Mouse (Mus musculus): Measurements from ENCODE around the gene Prkce. TPM values are rescaled to one million over a fixed set of nuclear protein-coding genes. Genes with fewer than 3 reads are reported as not detected.

The Prkce gene
- polyA plus RNA-seq, 1 experiment from 2014 or later, result 5.5 TPM

DNA sequence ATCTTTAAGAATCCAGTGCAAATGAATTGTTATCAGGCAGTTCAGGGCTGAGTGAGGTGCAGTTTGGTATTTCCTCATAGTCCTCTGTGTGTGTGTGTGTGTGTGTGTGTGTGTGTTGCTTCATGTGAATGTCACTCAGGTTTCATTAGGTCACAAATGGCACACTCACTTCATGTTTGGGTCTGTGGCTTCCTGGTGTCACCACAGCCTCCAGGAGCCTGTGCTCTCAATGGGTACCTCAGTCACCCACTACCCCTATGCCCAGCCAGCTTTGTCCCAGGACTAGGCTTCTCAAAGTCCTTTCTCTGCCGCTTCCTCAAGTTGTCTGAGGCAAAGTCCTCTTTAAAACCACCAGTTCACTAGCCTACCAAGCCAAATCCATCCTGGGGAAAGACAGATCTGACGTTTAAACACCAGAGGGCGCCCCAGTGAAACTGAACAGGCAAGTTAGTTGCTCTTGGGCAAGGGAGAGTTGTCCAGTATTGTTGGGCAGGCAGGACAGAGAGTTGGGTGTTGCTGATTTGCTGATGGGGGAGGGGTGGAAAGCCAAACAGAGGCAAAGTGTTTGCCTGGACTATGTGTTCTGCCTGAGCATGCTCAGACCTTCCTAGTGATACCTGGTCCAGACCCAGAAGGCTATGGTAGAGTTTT lies 316.6 kb downstream of the Prkce start:
- H3K9ac ChIP-seq (replicated peaks; ENCODE audit: low read length), result no peak overlapping the region
- no peaks in the 10 kb centered on the region for H3K27me3 ChIP-seq (ENCODE audit: insufficient read depth, low read length)
- H3K4me3 ChIP-seq (ENCODE audit: low read length), result no peak overlapping the region
- H3K4me1 ChIP-seq (ENCODE audit: insufficient read depth, low read length), result no peaks in the 10 kb centered on the region
- 5% methylated on average over 3 of the region's 3 CpGs for WGBS
- no peak overlapping the region for H3K27ac ChIP-seq (ENCODE audit: low read length)
- H3K4me2 ChIP-seq (replicated peaks; ENCODE audit: low read depth, low read length), result no peak overlapping the region
- peak; percentile 54; the same call in 1 of the 2 replicates for ATAC-seq (ENCODE audit: low FRiP score, low TSS enrichment)
- no peaks in the 10 kb centered on the region for H3K36me3 ChIP-seq (ENCODE audit: insufficient read depth, low read length)
- H3K9me3 ChIP-seq (ENCODE audit: low read length), result no peaks in the 10 kb centered on the region

DNA sequence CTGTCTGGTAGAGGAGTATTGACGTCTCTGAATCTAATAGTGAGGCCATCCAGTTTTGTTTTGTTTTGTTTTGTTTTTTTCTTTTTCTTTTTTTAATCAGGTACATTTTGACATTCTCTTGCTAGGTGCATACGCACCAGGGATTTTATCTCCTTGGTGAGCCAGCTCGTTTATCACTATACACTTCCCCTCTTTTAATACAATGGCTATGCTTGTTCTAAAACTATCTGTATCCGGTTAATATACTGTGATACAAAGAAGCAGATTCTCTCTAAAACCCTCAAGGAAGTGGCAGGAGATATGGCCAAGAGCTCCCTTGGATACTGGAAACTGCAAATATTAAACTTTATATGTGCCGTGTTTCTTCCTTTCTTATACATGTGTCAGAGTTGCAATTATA lies 319.1 kb downstream of the Prkce start:
- WGBS, result 86% methylated on average over 5 of the region's 5 CpGs
- Histone ChIP-seq H3K4me2 (replicated peaks; ENCODE audit: low read depth, low read length) (no peak overlapping the region), H3K4me1 (ENCODE audit: insufficient read depth, low read length) (no peaks in the 10 kb centered on the region), H3K27ac (ENCODE audit: low read length) (no peak overlapping the region), H3K9ac (replicated peaks; ENCODE audit: low read length) (no peak overlapping the region), H3K36me3 (ENCODE audit: insufficient read depth, low read length) (no peaks in the 10 kb centered on the region), H3K27me3 (ENCODE audit: insufficient read depth, low read length) (no peaks in the 10 kb centered on the region), H3K4me3 (ENCODE audit: low read length) (no peak overlapping the region), H3K9me3 (ENCODE audit: low read length) (no peaks in the 10 kb centered on the region)
- ATAC-seq (ENCODE audit: low FRiP score, low TSS enrichment), result no peak

DNA sequence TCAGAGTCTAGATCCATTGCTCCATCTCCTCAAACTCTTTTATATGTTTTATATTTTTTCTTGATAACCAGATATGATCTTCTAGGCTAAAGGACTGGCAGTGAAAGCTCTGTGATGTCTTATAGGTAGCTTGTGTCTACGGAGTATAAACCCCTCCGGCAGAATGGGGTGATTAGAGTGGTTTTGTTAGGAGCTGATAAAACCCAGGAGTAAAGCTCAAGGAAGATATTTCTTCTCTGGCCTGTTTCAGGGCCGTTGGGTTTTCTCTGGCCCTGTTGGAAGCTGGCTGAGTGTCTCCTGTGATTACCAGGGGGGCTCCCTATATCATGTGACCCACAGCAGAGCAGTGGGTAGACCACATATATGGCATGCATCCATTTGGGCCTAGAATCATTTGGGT lies 319.9 kb downstream of the Prkce start:
- Histone ChIP-seq H3K4me2 (replicated peaks; ENCODE audit: low read depth, low read length) (no peak overlapping the region), H3K27ac (ENCODE audit: low read length) (no peak overlapping the region), H3K4me3 (ENCODE audit: low read length) (no peak overlapping the region), H3K9me3 (ENCODE audit: low read length) (no peaks in the 10 kb centered on the region), H3K36me3 (ENCODE audit: insufficient read depth, low read length) (no peaks in the 10 kb centered on the region), H3K27me3 (ENCODE audit: insufficient read depth, low read length) (no peaks in the 10 kb centered on the region), H3K9ac (replicated peaks; ENCODE audit: low read length) (no peak overlapping the region), H3K4me1 (ENCODE audit: insufficient read depth, low read length) (no peaks in the 10 kb centered on the region)
- 83% methylated on average over 3 of the region's 3 CpGs for WGBS
- no peak for ATAC-seq (ENCODE audit: low FRiP score, low TSS enrichment)

DNA sequence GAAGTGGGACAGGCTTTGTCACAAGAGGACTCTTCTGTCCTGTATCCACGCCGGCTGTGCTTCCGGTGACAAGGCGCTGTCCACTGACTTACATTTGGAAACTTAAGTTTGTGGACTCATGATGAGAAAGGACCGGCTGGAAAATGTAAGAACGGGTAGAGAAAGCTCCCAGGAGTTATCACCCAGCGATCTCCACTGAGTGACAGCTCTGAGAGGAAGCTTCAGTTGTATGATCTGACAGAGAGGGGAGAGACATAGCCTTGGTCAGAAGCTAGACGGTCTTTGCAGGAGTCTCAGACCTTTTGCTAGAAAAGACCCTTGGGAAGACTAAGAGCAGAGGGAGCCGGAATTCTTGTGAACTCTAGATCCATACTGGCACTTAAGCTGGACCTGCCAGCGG lies 322.2 kb downstream of the Prkce start:
- H3K27ac ChIP-seq (ENCODE audit: low read length), result no peak overlapping the region
- no peaks in the 10 kb centered on the region for H3K27me3 ChIP-seq (ENCODE audit: insufficient read depth, low read length)
- WGBS, result 89% methylated on average over 10 of the region's 10 CpGs
- no peak overlapping the region for H3K4me3 ChIP-seq (ENCODE audit: low read length)
- no peaks in the 10 kb centered on the region for H3K36me3 ChIP-seq (ENCODE audit: insufficient read depth, low read length)
- ATAC-seq (ENCODE audit: low FRiP score, low TSS enrichment), result no peak
- no peaks in the 10 kb centered on the region for H3K4me1 ChIP-seq (ENCODE audit: insufficient read depth, low read length)
- H3K4me2 ChIP-seq (replicated peaks; ENCODE audit: low read depth, low read length), result no peak overlapping the region
- no peaks in the 10 kb centered on the region for H3K9me3 ChIP-seq (ENCODE audit: low read length)
- H3K9ac ChIP-seq (replicated peaks; ENCODE audit: low read length), result no peak overlapping the region

DNA sequence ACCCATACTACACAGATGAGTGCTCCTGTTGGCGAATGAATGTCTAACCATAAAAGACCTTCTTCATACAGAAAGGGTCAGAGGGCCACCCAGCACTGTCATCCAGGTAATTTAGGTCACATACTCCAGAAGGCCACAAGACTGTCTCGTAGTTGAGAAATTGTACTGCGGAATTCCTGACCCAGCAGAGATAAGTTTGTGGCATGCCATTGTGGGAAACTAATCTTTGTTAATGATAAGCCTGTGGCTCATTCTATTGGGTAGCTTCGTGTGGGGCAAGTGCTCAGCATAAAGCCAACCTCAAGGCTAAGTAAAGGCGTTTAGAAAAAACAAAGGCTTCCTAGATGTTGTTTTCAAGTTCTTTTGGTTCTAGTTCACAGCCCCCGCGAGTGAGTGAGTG lies 324.8 kb downstream of the Prkce start:
- 79% methylated on average over 7 of the region's 7 CpGs for WGBS
- H3K27ac ChIP-seq (ENCODE audit: low read length), result no peak overlapping the region
- no peak for ATAC-seq (ENCODE audit: low FRiP score, low TSS enrichment)
- no peak overlapping the region for H3K9ac ChIP-seq (replicated peaks; ENCODE audit: low read length)
- H3K36me3 ChIP-seq (ENCODE audit: insufficient read depth, low read length), result no peaks in the 10 kb centered on the region
- H3K4me3 ChIP-seq (ENCODE audit: low read length), result no peak overlapping the region
- H3K4me1 ChIP-seq (ENCODE audit: insufficient read depth, low read length), result no peaks in the 10 kb centered on the region
- H3K4me2 ChIP-seq (replicated peaks; ENCODE audit: low read depth, low read length), result no peak overlapping the region
- no peaks in the 10 kb centered on the region for H3K9me3 ChIP-seq (ENCODE audit: low read length)
- H3K27me3 ChIP-seq (ENCODE audit: insufficient read depth, low read length), result no peaks in the 10 kb centered on the region

DNA sequence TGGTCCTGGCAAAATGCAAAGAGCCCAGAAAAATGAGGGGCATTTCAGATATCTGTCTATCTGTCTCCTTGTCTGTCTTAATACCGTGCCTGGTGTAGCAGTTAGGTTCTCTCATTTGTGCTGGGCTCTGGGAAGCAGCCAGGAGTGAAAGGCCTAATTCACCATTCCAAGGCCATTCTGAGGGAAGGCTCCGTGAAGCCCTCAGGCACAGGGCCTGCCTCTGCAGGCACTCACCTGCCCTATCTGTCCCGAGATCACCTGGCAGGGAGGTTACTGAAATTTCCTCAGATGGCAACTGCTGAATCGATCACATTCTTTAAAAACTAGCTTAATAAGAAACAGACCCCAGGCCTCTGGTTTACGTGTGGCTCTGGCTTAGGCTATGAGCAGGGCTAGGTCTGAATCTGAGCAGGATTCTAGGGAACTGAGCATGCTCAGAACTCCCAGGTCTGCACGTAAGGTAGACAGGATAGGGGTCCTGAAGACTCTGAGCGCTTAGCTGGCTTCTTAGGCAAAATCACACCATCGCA lies 326.4 kb downstream of the Prkce start:
- peak; percentile 75; the same call in 1 of the 2 replicates for ATAC-seq (ENCODE audit: low FRiP score, low TSS enrichment)
- H3K4me3 ChIP-seq (ENCODE audit: low read length), result no peak overlapping the region
- no peak overlapping the region for H3K4me2 ChIP-seq (replicated peaks; ENCODE audit: low read depth, low read length)
- no peak overlapping the region for H3K9ac ChIP-seq (replicated peaks; ENCODE audit: low read length)
- H3K27me3 ChIP-seq (ENCODE audit: insufficient read depth, low read length), result no peaks in the 10 kb centered on the region
- H3K27ac ChIP-seq (ENCODE audit: low read length), result peak overlapping the region; percentile 36; the same call in 1 of the 2 replicates
- H3K4me1 ChIP-seq (ENCODE audit: insufficient read depth, low read length), result peaks cover 2% of the 10 kb centered on the region
- H3K36me3 ChIP-seq (ENCODE audit: insufficient read depth, low read length), result no peaks in the 10 kb centered on the region
- no peaks in the 10 kb centered on the region for H3K9me3 ChIP-seq (ENCODE audit: low read length)
- WGBS, result 74% methylated on average over 8 of the region's 8 CpGs

DNA sequence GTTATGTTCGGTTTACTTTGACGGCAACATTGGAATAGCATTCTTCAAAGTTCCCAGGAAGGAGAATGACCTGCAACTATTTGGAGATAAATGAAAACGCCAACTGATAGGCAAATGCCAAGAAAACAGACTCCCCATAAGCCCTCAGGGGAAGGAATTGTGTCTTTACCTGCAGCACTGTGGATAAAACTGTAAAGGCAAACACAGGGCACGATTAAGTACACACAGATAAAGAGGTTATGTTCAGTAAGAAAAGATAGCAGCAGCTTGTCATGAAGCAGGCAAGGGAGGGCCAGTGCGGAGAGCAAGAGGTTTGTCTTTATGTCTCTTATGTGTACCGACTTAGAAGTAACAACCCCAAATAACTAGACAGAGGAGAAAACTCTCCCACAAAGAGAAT lies 326.9 kb downstream of the Prkce start:
- Histone ChIP-seq H3K9ac (replicated peaks; ENCODE audit: low read length) (no peak overlapping the region), H3K4me2 (replicated peaks; ENCODE audit: low read depth, low read length) (no peak overlapping the region), H3K4me3 (ENCODE audit: low read length) (no peak overlapping the region), H3K27ac (ENCODE audit: low read length) (peak overlapping the region; percentile 36; the same call in 1 of the 2 replicates), H3K36me3 (ENCODE audit: insufficient read depth, low read length) (no peaks in the 10 kb centered on the region), H3K27me3 (ENCODE audit: insufficient read depth, low read length) (no peaks in the 10 kb centered on the region), H3K9me3 (ENCODE audit: low read length) (no peaks in the 10 kb centered on the region), H3K4me1 (ENCODE audit: insufficient read depth, low read length) (peaks cover 8% of the 10 kb centered on the region)
- WGBS, result 68% methylated on average over 6 of the region's 6 CpGs
- ATAC-seq (ENCODE audit: low FRiP score, low TSS enrichment), result no peak

DNA sequence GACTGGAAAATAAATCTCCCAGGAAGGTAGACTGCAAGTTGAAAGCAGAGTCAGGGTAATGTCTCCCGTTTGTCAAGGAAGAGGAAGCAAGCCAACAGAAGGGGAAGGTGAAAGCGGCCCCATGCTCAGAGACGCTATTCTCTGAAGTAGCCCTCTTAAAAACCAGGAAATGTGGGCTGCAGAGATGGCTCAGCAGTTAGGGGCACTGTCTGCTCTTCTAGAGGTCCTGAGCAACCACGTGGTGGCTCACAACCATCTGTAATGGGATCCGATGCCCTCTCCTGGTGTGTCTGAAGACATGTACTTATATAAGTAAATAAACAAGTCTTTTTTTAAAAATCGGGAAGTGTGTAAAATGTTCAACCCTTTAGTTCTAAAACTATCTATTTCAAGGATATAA lies 327.3 kb downstream of the Prkce start:
- no peaks in the 10 kb centered on the region for H3K27me3 ChIP-seq (ENCODE audit: insufficient read depth, low read length)
- H3K36me3 ChIP-seq (ENCODE audit: insufficient read depth, low read length), result no peaks in the 10 kb centered on the region
- H3K4me2 ChIP-seq (replicated peaks; ENCODE audit: low read depth, low read length), result no peak overlapping the region
- H3K27ac ChIP-seq (ENCODE audit: low read length), result no peak overlapping the region; the same call in 1 of the 2 replicates
- no peak for ATAC-seq (ENCODE audit: low FRiP score, low TSS enrichment)
- H3K4me1 ChIP-seq (ENCODE audit: insufficient read depth, low read length), result peaks cover 12% of the 10 kb centered on the region
- no peaks in the 10 kb centered on the region for H3K9me3 ChIP-seq (ENCODE audit: low read length)
- no peak overlapping the region for H3K4me3 ChIP-seq (ENCODE audit: low read length)
- WGBS, result 56% methylated on average over 6 of the region's 6 CpGs
- no peak overlapping the region for H3K9ac ChIP-seq (replicated peaks; ENCODE audit: low read length)

DNA sequence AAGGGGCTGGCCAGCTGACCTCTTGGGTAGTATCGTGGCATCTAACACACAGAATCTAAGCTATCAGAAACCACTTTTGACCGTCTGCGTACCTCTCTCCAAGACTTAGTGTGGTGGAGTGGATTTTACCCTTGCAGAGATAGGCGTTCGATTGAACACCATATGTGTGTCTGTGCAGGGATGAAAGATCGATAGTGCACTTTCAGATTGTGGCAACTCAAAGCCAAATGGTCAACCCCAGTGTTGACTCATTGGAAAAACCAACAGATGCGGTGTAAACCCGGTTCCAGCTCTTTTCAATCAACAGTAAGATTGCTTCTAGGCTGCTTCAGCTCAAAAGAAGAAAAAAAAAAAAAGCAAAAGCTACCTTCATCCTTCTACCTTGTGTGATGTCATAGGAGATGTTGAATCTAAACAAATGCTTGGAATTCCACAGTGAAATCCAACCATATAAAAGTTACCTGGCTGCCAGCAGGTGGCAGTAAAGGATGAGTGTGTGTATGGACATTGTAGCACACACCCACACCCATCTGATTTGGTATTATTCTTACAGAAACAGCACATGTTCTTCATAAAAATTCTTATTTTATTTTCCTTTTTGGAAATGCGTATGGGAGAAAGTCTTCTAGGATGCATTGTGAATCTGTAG lies 328.7 kb downstream of the Prkce start:
- Histone ChIP-seq H3K36me3 (ENCODE audit: insufficient read depth, low read length) (no peaks in the 10 kb centered on the region), H3K27ac (ENCODE audit: low read length) (no peak overlapping the region), H3K27me3 (ENCODE audit: insufficient read depth, low read length) (no peaks in the 10 kb centered on the region), H3K9me3 (ENCODE audit: low read length) (no peaks in the 10 kb centered on the region), H3K9ac (replicated peaks; ENCODE audit: low read length) (no peak overlapping the region), H3K4me3 (ENCODE audit: low read length) (no peak overlapping the region), H3K4me1 (ENCODE audit: insufficient read depth, low read length) (peaks cover 18% of the 10 kb centered on the region), H3K4me2 (replicated peaks; ENCODE audit: low read depth, low read length) (no peak overlapping the region)
- peak; percentile 43 for ATAC-seq (ENCODE audit: low FRiP score, low TSS enrichment)
- WGBS, result 87% methylated on average over 9 of the region's 9 CpGs

DNA sequence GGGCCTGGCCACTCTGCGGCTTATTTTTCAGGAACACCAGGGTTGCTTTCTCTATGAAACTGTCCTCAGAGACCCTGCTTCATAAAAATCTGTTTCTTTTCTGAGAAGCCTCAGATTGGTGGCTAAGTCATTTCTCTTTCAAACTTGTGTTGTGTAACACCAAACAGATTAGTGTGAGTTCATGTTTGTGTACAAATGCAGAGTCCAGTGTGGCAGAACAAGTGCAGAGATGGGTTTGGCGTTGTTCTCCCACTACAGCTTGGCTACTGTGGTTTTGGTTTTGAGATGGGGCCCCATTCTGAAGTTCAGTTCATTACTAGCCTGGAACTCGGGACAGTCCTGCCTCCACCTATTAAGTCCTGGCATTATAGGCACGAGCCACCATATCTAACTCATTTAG lies 329.7 kb downstream of the Prkce start:
- no peak overlapping the region for H3K9ac ChIP-seq (replicated peaks; ENCODE audit: low read length)
- no peak overlapping the region for H3K27ac ChIP-seq (ENCODE audit: low read length)
- no peaks in the 10 kb centered on the region for H3K9me3 ChIP-seq (ENCODE audit: low read length)
- H3K27me3 ChIP-seq (ENCODE audit: insufficient read depth, low read length), result no peaks in the 10 kb centered on the region
- H3K36me3 ChIP-seq (ENCODE audit: insufficient read depth, low read length), result no peaks in the 10 kb centered on the region
- 90% methylated on average over 4 of the region's 4 CpGs for WGBS
- H3K4me2 ChIP-seq (replicated peaks; ENCODE audit: low read depth, low read length), result no peak overlapping the region
- ATAC-seq (ENCODE audit: low FRiP score, low TSS enrichment), result no peak
- H3K4me3 ChIP-seq (ENCODE audit: low read length), result no peak overlapping the region
- peaks cover 18% of the 10 kb centered on the region for H3K4me1 ChIP-seq (ENCODE audit: insufficient read depth, low read length)
